Mouse (Mus musculus) layer of hippocampus, postnatal 36 days (tissue): Measurements from ENCODE around the gene Ccdc134. TPM values are rescaled to one million over a fixed set of nuclear protein-coding genes. Genes with fewer than 3 reads are reported as not detected.
A peak's percentile ranks its signal among the peaks of the same experiment; 100 is the strongest.
"Not testable (repeated sequence)": the region's sequence is repeated elsewhere in the genome, so short reads cannot be mapped to it uniquely, and the experiment has no call there.

Experiments used
- DNase-seq, 2 experiments: peaks; one replicate each; pipeline ENCODE4 v3.0.0; 2022
- total RNA-seq, 2 experiments: library from RNA; stranded (reverse); gene quantifications; 2 replicates each; pipeline ENCODE4 v1.2.3; 2021

Gene Ccdc134
- 10 to 100 TPM; 11.5 to 15.3 TPM for total RNA-seq

- DNase-seq: peak; percentile 97
These were observed at the start of gene Ccdc134 for GRCm38 (mm10) chr15:82127426-82128374. TSS of gene Ccdc134 (plus strand) at chr15:82127922.

- DNase-seq: no peak
These were observed 47.8 kb upstream of the Ccdc134 start for GRCm38 (mm10) chr15:82079883-82080282.

GRCm38 (mm10) chr15:82081161-82081560 lies 46.6 kb upstream of the Ccdc134 start:
- DNase-seq: peak; percentile 50 to 62

- DNase-seq: no peak
These were observed 42.1 kb upstream of the Ccdc134 start for GRCm38 (mm10) chr15:82085606-82086005.

GRCm38 (mm10) chr15:82086131-82086530 lies 41.6 kb upstream of the Ccdc134 start:
- DNase-seq: no peak

- no peak for DNase-seq
These were observed 40.5 kb upstream of the Ccdc134 start for GRCm38 (mm10) chr15:82087266-82087665.

- DNase-seq: no peak
These were observed 36.7 kb upstream of the Ccdc134 start for GRCm38 (mm10) chr15:82091061-82091460.

- peak; percentile 53 to 61 for DNase-seq
These were observed 20.7 kb upstream of the Ccdc134 start for GRCm38 (mm10) chr15:82106953-82107555.

- no peak for DNase-seq
These were observed 7.2 kb upstream of the Ccdc134 start for GRCm38 (mm10) chr15:82120544-82120943.

GRCm38 (mm10) chr15:82126690-82127089 lies 1.0 kb upstream of the Ccdc134 start:
- not testable (repeated sequence) for DNase-seq

- DNase-seq: no peak
These were observed 676 bp downstream of the Ccdc134 start for GRCm38 (mm10) chr15:82128398-82128797.

GRCm38 (mm10) chr15:82130599-82130998 lies 2.9 kb downstream of the Ccdc134 start:
- no peak for DNase-seq

- peak; percentile 35 to 50 for DNase-seq
These were observed 7.7 kb downstream of the Ccdc134 start for GRCm38 (mm10) chr15:82135372-82135771.

- peak in 1 of 2 experiments; percentile 47 for DNase-seq
These were observed 10.8 kb downstream of the Ccdc134 start for GRCm38 (mm10) chr15:82138565-82138964.

GRCm38 (mm10) chr15:82139196-82139595 lies 11.5 kb downstream of the Ccdc134 start:
- no peak for DNase-seq

- no peak for DNase-seq
These were observed 12.6 kb downstream of the Ccdc134 start for GRCm38 (mm10) chr15:82140355-82140754.

GRCm38 (mm10) chr15:82144157-82144556 lies 16.4 kb downstream of the Ccdc134 start:
- DNase-seq: no peak

GRCm38 (mm10) chr15:82145408-82145807 lies 17.7 kb downstream of the Ccdc134 start:
- DNase-seq: no peak

GRCm38 (mm10) chr15:82145851-82146769 lies 18.4 kb downstream of the Ccdc134 start:
- DNase-seq: no peak

- DNase-seq: peak; percentile 98
These were observed 19.3 kb downstream of the Ccdc134 start, which contains the start of gene Srebf2 for GRCm38 (mm10) chr15:82146770-82147610. TSS of gene Srebf2 (plus strand) at chr15:82147181.

GRCm38 (mm10) chr15:82147611-82148111 lies 19.9 kb downstream of the Ccdc134 start:
- DNase-seq: peak; percentile 55 to 60
